Mouse (Mus musculus) c-Kit-positive CD71-positive TER-119-positive erythroid progenitor cells, embryonic 14.5 days (primary cell): ENCODE measurements at regions not wholly inside any gene's neighbourhood (a gene's known extent, or its start where the extent isn't known, plus 50 kb on each side); places are given as distances from the start of the nearest gene placed in this dataset.

ENCODE experiments used
- DNase-seq: peaks from one replicate; pipeline ENCODE4 v3.0.0-alpha.2; 2013; ENCODE audit warnings: low spot score

DNA sequence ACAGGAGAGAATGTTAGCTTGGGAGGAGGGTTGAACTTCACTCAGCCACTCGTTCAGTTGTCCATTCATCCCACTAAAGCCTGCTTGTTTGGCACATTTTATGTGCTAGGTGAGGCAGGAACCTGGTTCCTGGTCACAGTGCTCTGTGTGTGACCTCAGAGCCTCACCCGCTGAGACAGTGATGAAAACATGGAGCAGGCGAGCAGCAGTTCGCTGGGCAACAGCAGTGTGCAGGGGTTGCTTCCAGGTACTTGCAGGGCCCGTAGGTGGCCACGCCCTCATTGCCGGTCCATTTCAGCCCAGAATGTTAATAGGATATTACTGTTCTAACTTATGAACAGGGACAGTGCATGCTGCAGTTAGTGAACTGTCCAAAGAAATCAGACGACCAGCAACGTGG lies 285.7 kb downstream of the Rngtt start:
- DNase-seq: no peak

DNA sequence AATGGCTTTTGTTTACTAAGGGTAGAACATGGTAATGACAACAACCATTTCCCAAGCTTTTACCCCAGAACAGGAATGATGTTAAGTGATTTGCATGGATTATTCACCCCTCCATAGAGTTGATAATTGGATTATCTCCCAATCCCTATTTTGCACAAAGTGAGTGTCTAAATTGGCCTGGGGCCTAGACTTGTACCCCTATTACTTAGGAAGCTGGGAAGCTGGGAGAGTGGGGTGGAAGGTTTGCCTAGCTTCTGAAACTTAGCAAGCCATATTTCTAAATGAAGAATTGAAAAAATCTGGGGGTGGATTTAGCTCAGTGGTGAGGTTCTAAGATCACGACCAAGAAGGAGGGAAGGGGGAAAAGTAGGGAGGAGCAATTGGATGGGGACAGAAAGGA lies 289.9 kb downstream of the Rngtt start:
- no peak for DNase-seq

DNA sequence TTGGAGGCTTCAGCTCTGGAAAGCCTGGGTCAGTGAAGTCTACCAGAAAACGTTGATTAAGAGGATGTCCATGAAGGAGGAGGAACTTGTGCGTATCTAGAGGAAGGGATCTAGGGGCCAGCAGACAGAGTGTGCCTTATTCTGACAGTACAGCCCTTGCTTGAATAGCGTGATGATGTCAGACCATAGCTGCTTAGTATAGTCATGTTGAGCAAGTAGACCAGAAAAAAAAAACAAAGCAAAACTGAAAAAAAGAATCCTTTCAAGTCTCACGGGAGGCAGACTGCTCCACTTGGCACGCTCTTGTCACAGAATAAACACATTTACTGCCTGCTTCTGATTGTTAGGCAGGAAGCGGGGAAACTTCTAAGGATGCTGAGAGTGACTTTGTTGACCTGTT lies 290.7 kb downstream of the Rngtt start:
- no peak for DNase-seq

DNA sequence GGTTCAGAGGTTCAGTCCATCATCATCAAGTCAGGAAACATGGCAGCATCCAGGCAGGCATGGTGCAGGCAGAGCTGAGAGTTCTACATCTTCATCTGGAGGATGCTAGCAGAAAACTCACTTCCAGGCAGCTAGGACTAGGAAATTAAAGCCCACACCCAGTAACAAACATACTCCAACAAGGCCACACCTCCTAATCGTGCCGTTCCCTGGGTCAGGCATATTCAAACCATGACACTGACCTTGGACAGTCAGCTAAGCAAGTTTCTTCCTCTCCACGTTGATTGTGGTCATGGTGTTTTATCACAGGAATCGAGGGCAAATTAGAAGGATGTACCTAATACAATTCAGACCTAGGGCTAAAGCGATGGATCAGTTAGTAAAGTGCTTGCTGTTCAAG lies 294.5 kb downstream of the Rngtt start:
- no peak for DNase-seq

DNA sequence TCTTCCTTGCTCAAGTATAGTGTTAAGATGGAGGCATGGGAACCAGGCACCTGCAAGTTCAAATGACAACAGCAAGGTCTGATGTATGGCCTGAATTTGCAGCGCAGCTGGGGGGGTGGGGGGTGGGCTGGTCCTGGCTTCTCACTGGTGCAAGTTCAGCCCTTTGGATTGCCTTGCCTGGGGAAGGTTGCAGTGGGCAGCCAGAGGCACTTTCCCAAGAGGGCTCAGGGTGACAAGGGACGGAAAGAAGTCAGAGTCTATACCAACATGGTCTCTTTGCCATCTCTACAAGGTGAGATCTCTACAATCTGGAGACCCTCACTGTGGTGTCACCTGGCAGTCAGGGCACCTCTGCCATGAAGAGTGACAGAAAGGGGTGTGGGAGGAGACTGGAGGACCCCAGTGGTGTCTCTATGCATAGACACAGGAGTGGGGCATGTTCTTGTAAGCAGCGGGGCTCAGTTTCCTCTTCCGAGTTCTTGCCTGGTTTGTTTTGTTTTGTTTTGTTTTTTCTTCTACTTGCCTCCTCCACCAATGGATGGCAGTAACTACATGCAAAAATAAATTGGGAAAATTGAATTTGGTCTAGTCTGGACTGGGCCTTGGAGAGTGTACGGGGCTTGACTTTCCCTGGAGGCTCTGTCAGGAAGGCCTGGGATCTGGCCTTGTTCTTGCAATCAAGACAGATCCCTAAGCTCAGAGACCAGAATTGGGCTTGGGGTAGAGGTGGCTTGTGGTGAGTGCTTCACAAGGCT lies 284.4 kb upstream of the Cnr1 start:
- no peak for DNase-seq

DNA sequence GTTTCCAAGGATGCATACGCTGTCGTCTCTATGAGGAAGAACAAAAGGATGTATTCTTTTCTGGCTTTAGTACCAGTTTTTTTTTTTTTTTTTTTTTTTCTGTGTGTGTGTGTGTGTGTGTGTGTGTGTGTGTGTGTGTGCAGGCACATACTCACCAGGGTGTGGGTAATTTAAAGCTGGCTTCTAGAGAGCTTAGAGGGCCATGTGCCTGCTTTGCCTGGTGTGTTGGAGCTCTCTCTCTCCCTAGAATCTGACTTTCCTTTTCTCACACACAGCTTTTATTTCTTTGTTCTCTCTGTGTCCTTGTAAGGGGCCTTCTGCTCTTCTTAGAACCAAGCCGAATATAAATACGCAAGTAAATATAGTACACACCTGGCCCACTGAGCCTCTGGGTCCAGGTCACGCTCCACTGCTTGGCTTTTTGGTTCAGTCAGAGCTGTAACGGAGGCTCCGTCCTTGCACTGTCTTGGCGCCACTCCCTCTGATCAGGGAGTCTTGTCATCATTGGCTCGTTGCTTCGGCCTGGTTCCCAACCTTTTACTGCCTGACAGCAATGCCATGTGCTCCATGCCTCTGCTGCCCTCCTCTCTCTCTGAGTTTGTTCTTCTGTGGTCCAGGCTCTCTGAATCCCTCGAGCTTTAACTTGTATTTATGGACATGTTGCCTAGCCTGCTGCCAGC lies 283.7 kb upstream of the Cnr1 start:
- no peak for DNase-seq

DNA sequence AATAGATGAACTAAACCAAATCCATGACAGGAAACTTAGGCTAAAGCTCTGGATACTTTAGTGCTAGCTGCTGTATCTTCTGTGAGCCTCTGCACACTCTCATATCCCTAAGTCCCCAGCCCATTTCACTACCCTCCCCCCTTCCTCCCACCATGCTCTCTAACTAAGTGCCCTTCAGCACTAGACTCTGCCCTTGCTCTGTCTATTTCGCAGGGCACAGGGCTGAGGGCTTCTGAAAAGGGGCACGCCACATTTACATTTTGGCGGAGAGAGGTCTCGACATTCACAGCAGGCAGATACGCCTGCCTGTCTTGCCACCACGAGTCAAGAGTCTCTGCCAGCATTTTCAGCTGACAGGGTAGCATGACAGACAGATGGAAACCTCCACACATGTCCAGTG lies 282.5 kb upstream of the Cnr1 start:
- no peak for DNase-seq

DNA sequence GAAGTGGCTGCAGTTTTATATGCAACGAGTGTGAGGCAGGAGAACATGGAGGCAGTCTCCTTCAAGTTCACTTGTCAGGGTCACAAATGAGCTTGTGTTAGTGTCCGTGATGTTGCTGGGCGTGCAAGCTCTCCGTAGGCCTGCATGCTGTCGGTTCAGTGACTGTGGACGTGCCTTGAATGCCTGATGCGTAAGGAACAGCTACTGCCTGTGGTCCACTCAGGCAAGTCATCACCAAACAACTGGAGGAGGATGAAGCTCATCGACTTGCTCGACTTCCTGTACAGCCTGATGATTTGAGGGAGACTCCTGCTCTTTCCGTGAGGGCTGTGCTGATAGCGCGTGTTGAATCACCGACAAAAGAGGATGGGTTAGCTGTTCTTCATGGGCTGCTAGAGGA lies 281.9 kb upstream of the Cnr1 start:
- no peak for DNase-seq

DNA sequence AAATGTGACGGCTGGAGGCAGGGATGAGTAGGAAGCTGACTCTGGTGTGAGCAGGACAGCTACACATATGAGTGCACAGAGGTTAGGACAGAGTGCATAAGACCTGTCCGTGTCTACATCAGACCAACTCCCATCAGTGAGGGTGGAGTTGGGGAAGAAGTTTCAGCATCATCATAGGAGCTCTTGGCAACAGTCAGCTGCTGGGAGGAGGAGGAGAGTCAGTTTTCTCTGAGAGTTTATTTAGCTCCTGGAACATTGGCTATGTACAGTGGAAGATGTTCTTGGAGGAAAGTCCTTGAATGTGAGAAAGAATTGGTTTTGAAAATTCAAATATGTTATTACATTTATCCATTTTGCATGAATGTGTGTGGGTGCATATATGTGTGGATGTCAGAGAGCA lies 279.2 kb upstream of the Cnr1 start:
- DNase-seq: no peak

DNA sequence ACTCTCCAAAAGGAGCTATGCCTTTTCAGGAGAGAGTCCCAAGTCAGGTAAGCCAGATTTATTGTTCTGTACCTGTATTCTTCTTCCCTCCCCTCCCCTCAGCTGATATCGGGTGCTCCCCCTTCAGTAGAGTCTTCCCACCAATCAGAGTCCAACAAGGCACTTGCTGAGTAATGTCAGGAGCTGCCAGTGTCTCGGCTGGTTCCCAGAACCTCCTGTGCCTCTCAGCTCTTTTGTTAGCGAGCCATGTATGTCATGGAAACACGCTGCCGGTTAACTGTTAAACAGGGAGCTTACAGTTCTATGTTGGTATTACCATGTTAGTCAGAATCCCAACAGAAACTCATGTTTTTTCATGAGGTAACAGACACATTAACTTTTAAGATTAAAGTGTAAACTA lies 273.1 kb upstream of the Cnr1 start:
- DNase-seq: no peak

DNA sequence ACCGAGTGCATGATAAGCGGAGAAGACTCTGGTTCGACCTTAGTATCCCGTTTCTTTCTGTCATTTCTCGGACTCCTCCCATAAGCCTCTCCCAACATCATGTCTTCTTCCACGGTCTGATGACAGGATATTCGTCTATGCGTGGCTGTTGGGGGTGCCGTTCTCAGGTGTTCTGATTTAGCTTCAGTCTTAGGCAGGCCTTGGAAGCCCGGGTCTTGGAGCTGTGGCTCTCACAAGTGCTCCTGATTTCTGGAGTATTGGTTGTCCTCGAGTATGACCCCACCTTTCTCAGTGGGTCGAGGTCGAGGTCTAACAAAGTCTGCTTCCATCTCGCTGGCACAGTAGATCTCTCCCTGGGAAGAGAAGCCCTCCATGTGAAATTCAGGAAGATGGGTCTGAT lies 264.6 kb upstream of the Cnr1 start:
- no peak for DNase-seq

DNA sequence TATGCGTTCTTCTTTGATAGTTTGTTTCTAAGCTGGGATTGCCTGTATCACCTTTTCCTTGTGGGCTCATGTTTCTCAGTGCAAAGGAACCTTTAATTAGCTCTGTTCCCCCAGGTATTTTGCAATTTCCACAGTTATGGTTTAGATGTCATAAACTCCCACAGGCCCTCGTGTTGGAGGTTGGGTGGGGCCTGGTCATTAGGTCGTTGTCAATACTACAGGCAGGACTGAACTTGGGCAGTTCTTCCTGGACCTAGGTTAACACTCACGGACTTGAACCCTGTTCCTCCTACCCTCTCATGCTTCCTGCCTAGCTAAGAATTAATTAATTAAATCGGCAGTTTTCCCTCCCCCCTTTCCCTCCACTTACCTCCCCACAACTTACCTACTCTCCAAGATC lies 263.8 kb upstream of the Cnr1 start:
- no peak for DNase-seq

DNA sequence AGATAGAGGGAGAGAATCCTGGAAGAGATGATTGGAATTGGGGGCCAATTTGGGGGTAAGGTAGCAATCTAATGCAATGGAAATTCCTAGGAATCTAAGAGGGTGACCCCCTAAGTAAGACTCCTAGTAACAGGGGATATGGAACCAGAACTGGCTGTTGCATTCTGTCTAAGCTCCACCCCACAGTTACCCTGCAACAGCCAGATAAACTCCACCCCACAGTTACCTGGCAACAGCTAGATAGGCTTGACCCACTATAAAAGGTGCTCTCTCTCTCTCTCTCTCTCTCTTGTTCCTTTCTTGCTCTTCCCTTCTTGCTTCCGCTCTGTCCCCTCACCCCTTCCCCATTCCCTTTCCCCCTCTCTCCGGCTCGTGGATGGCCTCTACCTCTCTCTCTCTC lies 262.5 kb upstream of the Cnr1 start:
- DNase-seq: peak; percentile 57

DNA sequence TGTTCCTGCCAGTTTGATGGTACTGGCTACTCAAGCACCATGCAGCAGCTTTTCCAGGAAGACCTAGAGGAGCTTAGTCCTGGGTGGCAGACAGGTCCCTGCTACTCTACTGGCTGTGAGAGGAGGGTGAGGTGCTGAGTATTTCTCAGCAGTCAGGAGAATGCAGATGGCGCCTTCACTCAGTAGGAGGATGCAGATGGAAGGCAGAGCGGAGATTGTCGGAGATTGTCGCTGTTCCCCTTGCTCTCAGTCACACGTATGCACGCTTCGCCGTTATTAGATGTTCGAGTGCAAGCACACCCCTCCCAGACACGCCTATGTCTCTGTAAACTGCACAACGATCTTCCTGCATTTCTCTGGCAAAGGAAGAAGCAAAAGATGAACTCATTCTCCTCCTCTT lies 261.4 kb upstream of the Cnr1 start:
- DNase-seq: no peak

DNA sequence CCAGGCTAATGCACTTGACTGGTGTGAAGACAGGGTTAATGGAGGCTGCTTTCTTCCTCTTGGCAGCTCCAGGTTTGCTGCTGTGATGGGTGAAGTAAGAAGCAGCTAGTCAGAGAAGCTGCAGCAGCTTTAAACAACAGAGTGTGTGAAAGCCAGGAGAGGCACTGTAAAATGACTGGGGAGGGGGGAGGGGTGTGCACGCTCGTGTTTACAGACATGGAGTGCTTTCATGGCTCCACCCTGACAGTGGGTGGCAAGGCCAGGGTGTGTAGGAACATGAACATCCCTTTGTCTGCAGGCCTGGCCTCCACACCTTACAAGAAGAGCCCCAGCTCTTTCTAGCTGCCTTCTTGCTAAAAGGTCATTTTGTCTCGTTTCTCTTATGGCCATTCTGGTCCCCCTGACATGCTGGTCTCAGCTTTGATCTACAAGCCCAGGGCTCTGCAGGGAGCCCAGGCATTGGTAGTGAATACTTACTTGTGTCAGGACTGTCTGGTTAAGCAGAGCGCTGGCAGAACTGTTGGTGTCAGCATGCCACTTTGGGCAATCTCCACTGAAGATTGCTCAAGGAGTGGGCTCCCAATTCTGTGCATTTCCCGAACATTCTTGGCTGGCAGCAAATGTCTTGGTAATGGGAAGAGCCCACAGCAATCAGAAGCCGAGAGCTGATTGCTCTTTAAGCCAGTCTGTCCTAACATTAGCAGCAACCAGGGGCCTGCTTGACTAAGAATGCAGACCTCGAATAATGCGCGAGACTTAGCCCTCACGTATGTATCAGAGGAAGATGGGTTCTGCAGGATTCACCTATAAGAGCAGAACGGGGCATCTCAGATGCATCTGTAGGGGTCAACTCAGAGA lies 260.5 kb upstream of the Cnr1 start:
- no peak for DNase-seq

DNA sequence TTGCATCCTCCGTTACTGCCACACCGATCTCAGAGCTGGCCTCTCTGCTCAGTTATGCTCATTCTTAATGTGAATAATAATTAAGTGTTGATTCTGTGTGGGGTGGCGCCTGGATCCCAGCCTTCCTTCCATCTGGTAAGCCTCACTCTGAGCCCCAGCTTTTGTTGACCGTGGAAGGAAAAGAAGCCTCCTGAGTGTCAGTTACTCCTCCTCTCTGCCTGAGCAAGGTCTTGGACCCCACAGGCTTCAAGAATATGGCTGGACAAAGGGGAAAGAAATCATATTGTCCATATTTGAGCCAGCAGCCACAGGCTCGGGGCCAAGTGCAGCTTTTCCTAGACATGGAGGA lies 259.9 kb upstream of the Cnr1 start:
- no peak for DNase-seq

DNA sequence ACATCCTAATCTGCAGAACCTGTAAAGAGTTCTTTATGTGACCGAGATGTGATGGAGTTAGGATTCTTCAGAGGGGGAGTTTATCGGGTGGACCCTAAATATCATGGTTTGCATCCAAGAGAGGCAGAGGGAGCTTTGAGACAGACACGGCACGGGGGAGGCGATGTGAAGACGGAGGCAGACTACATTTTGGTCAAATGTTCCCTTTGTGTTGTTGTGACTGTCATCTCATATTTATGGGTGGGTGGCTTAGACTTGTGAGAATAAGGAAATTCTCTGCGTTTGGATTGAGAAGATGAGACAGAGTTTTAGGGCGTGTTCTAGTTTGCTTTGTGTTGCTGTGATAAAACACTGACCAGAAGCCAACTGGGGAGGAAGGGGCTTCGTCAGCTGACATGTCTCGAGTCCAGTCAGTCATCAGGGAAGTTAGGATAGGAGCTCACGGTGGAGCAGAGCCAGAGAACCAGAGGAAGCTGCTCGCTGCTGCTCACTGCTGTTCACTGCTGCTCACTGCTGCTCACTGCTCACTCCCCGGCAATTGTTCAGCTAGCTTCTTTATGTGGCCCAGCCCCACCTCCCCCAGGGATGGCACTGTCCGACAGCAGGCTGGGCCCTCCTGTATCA lies 259.0 kb upstream of the Cnr1 start:
- no peak for DNase-seq

DNA sequence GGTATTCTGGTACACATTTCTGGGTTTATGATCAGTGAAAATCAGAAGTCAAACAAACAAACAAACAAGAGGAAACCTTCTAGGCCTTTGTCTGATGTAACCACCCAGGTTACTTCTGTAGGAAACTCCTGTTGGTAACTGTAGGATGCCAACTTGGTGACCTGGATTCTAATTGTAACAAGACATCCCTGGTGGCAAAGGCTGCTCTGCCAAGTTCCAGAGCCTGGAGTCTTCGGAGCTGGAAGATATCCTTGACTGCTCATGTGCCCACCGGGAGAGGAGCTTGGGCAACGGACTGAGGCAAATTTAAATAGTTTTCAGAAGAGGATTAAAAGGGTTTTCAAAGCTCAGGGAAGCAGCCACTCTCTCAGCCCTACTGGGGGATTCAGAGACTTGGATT lies 256.0 kb upstream of the Cnr1 start:
- DNase-seq: no peak

DNA sequence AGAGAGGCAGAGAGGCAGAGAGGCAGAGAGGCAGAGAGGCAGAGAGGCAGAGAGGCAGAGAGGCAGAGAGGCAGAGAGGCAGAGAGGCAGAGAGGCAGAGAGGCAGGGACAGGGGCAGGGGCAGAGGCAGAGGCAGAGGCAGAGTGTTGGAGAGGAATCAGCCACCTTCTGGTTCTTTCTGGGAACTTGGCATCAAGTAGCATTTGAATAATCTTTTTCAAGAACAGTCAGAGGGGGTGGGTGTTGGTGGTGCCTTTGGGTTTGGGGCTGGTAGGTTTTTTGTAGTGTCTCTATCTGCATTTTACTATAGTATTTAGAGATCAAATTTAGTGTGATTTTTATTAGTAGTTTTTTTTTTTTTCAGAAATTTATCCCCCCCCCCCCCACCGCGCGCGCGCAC lies 249.3 kb upstream of the Cnr1 start:
- DNase-seq: no peak

DNA sequence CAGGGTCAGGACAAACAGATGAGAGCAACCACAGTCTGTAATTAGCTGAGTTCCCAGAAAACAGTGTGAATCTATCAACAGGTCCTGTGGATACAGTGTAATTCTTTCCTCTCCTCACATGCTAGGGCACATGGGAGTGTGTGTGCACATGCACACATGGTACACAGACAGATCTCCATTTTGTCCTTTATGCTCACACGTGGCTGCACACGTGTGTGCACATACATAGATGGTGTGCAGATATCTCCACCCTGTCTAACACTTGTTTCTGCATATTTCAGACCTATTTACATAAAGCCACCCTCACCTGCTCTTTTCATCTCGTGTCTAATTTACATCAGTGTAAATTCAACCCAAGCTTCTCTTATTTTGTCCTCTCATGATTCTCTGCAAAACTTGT lies 245.0 kb upstream of the Cnr1 start:
- no peak for DNase-seq

DNA sequence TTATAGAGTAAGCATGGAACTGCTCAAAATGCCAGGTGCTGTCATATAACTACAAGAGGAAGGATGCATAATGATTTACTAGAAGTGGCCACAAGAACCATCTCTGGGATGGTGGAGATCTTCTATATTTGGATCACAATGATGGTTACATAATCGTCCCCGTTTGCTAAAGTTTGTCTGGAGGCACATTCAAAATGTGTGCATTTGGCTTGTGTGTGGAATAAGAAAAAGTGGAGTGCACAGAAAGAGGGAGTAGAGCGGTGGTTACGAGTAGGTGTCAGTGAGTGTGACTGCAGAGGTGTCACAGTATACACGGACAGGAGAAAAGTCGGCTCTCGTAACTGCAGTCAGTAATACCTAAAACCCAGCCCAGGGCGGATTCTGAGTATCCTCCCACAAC lies 238.3 kb upstream of the Cnr1 start:
- no peak for DNase-seq

DNA sequence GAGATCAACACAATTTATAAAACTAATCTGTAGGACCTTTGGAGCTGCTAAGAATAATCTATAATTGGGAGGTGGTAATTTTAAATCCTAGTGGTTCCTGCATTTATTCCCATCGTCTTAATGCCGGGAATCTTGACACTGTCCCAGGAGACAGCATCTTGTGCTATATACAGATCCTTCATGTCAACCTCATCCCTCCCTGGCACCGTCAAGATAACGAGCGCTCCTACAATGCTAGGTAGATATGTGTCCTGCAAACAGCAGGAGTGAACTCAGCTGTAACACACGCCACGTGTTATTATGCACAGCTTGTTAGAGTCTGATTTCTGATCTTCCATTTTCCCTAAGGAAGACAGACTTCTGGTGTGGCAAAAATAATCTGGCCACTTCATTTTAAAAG lies 237.0 kb upstream of the Cnr1 start:
- no peak for DNase-seq

DNA sequence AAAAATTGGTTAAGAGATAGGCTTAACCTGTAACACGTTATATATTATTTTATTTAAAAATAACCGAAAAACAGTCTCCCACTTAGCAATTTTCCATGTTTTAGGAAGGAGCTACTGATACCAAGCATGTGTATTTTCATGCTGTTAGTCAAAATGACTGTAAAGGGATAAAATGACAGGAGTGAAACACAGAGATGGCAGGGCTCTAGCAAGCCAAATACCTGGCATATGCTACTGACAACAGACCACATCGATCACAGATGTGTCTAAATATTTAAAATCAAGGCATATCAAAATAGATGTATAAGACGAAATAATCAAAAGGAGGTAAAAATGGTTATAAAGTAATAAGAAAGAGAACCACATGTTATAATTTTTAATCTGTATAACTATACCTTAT lies 231.0 kb upstream of the Cnr1 start:
- no peak for DNase-seq
